ENCODE assay signal across 13 mouse cellular contexts in the genomic region with DNA sequence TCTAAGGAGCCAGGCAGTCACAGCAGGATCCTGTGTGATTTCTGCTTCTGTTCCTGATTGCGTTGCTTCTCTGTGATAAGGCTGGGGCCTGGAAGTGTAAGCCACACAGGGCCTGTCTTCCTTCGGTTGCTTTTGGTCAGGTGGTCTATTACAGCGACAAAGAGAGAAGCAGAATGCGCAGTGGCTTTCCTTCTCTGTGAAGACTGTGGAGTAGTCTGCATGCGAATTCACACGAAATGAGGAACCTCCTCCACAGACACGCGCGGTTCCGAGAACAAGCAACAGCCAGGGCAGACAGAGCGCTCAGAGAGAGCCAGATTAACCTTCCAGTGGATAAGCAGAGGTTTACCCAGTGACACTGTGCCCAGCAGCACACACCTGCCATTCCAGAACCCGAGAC. TPM values are rescaled to one million over a fixed set of nuclear protein-coding genes. Genes with fewer than 3 reads are reported as not detected.
A peak's percentile ranks its signal among the peaks of the same experiment; 100 is the strongest.
DNase-seq lines count a peak whose midpoint lies in the region; ATAC-seq and TF ChIP-seq lines count a peak whose summit lies in the region.
"Had no signal": no experiment of that assay in that cellular context is flagged by ENCODE, and none has a peak within 500 bp of the region (broad histone marks: within the 10 kb centered on the region; RNA-seq: fewer than 3 reads in every experiment).

No protein-coding gene starts in this region.

- no peak overlapping the region for H3K4me3 ChIP-seq in heart, embryonic 15.5 days
- H3K4me3 ChIP-seq in midbrain, embryonic 16.5 days (ENCODE audit: low read depth, low read length), result no peak overlapping the region
- H3K4me3 ChIP-seq in midbrain, postnatal 0 days (ENCODE audit: low read depth, low read length), result no peak overlapping the region
- H3K4me3 ChIP-seq in limb, embryonic 13.5 days, result peak overlapping the region; percentile 40; the same call in 1 of the 2 replicates
- no peak overlapping the region for H3K4me3 ChIP-seq in stomach, embryonic 16.5 days (replicated peaks; ENCODE audit: low read length)
- H3K4me3 ChIP-seq: gastrocnemius, adult 2 months; midbrain, embryonic 10.5 days had no signal

- no peak overlapping the region for H3K27ac ChIP-seq in heart, embryonic 15.5 days
- no peak overlapping the region for H3K27ac ChIP-seq in midbrain, embryonic 16.5 days (ENCODE audit: low read length)
- H3K27ac ChIP-seq in midbrain, postnatal 0 days (ENCODE audit: low read depth, low read length), result no peak overlapping the region
- no peak overlapping the region for H3K27ac ChIP-seq in limb, embryonic 13.5 days
- no peak overlapping the region for H3K27ac ChIP-seq in stomach, embryonic 16.5 days (ENCODE audit: low read length)
- H3K27ac ChIP-seq: gastrocnemius, adult 2 months; midbrain, embryonic 10.5 days had no signal

- no peaks in the 10 kb centered on the region for H3K27me3 ChIP-seq in heart, embryonic 15.5 days
- no peaks in the 10 kb centered on the region; the same call in 1 of the 2 replicates for H3K27me3 ChIP-seq in midbrain, embryonic 16.5 days (ENCODE audit: control insufficient read depth, insufficient read depth, low read depth, low read length)
- H3K27me3 ChIP-seq in midbrain, postnatal 0 days (ENCODE audit: insufficient read depth, low read length), result no peaks in the 10 kb centered on the region
- H3K27me3 ChIP-seq in limb, embryonic 13.5 days, result no peaks in the 10 kb centered on the region
- no peaks in the 10 kb centered on the region for H3K27me3 ChIP-seq in stomach, embryonic 16.5 days (ENCODE audit: control insufficient read depth, insufficient read depth, low read length)

- intact Hi-C loops in heart, postnatal 14 days (cut with DNase I), result no loop called here

- no peaks in the 10 kb centered on the region for H3K36me3 ChIP-seq in heart, embryonic 15.5 days
- H3K36me3 ChIP-seq in midbrain, embryonic 16.5 days (ENCODE audit: control insufficient read depth, insufficient read depth, low read length), result no peaks in the 10 kb centered on the region
- no peaks in the 10 kb centered on the region for H3K36me3 ChIP-seq in midbrain, postnatal 0 days (ENCODE audit: insufficient read depth, low read length)
- no peaks in the 10 kb centered on the region for H3K36me3 ChIP-seq in limb, embryonic 13.5 days
- no peaks in the 10 kb centered on the region for H3K36me3 ChIP-seq in stomach, embryonic 16.5 days (ENCODE audit: control insufficient read depth, insufficient read depth, low read length)
- H3K36me3 ChIP-seq: midbrain, embryonic 10.5 days had no signal

- no peak for TF ChIP-seq CTCF in midbrain, postnatal 0 days (IDR thresholded peaks at IDR 0.05)

- no peak overlapping the region for H3K9ac ChIP-seq in heart, embryonic 15.5 days
- H3K9ac ChIP-seq in midbrain, embryonic 16.5 days (ENCODE audit: low read depth, low read length), result no peak overlapping the region
- no peak overlapping the region for H3K9ac ChIP-seq in midbrain, postnatal 0 days (replicated peaks; ENCODE audit: low read length, poor library complexity, severe bottlenecking)
- peak overlapping the region; percentile 43 for H3K9ac ChIP-seq in limb, embryonic 13.5 days
- 0 out of 2 replicates have a peak overlapping the region, but pooled peaks have one; percentile 9 for H3K9ac ChIP-seq in stomach, embryonic 16.5 days (ENCODE audit: low read length)

- peak overlapping the region; percentile 53; the same call in 1 of the 2 replicates for H3K4me2 ChIP-seq in heart, embryonic 15.5 days
- H3K4me2 ChIP-seq in midbrain, embryonic 16.5 days (ENCODE audit: low read length), result 0 out of 2 replicates have a peak overlapping the region, but pooled peaks have one; percentile 26
- no peak overlapping the region for H3K4me2 ChIP-seq in midbrain, postnatal 0 days (ENCODE audit: low read depth, low read length, poor library complexity, severe bottlenecking)
- H3K4me2 ChIP-seq in limb, embryonic 13.5 days (replicated peaks), result peak overlapping the region; percentile 58
- peak overlapping the region; percentile 47; the same call in 1 of the 2 replicates for H3K4me2 ChIP-seq in stomach, embryonic 16.5 days (ENCODE audit: low read depth, low read length)

- ATAC-seq in heart, embryonic 15.5 days (replicated peaks; ENCODE audit: insufficient number of reproducible peaks, insufficient read depth, low FRiP score, low read depth), result no peak
- no peak for ATAC-seq in midbrain, embryonic 16.5 days
- ATAC-seq in midbrain, postnatal 0 days (ENCODE audit: low FRiP score), result no peak
- ATAC-seq in limb, embryonic 13.5 days (ENCODE audit: low FRiP score, low read depth), result no peak
- ATAC-seq in stomach, embryonic 16.5 days (ENCODE audit: insufficient read depth, low FRiP score), result no peak

- H3K9me3 ChIP-seq in heart, embryonic 15.5 days (replicated peaks), result no peaks in the 10 kb centered on the region
- H3K9me3 ChIP-seq in midbrain, embryonic 16.5 days (replicated peaks; ENCODE audit: control insufficient read depth, low read length, poor library complexity, severe bottlenecking), result no peaks in the 10 kb centered on the region
- no peaks in the 10 kb centered on the region for H3K9me3 ChIP-seq in midbrain, postnatal 0 days (ENCODE audit: low read length)
- no peaks in the 10 kb centered on the region for H3K9me3 ChIP-seq in limb, embryonic 13.5 days
- no peaks in the 10 kb centered on the region for H3K9me3 ChIP-seq in stomach, embryonic 16.5 days (replicated peaks; ENCODE audit: control insufficient read depth, low read length)

- 0 out of 2 replicates have a peak, but pooled peaks cover 4% of the 10 kb centered on the region for H3K4me1 ChIP-seq in heart, embryonic 15.5 days (replicated peaks)
- H3K4me1 ChIP-seq in midbrain, embryonic 16.5 days (ENCODE audit: control insufficient read depth, insufficient read depth, low read length), result no peaks in the 10 kb centered on the region
- no peaks in the 10 kb centered on the region for H3K4me1 ChIP-seq in midbrain, postnatal 0 days (ENCODE audit: insufficient read depth, low read length)
- no peaks in the 10 kb centered on the region for H3K4me1 ChIP-seq in limb, embryonic 13.5 days
- H3K4me1 ChIP-seq in stomach, embryonic 16.5 days (ENCODE audit: control insufficient read depth, insufficient read depth, low read length), result no peaks in the 10 kb centered on the region

- 75% methylated on average over 12 of the region's 12 CpGs for WGBS in heart, embryonic 15.5 days
- WGBS in midbrain, embryonic 16.5 days, result 84% methylated on average over 12 of the region's 12 CpGs
- WGBS in midbrain, postnatal 0 days, result 85% methylated on average over 12 of the region's 12 CpGs
- 86% methylated on average over 12 of the region's 12 CpGs for WGBS in limb, embryonic 13.5 days
- WGBS in stomach, embryonic 16.5 days, result 79% methylated on average over 12 of the region's 12 CpGs

- no peak for DNase-seq in heart, postnatal 14 days
- no peak for DNase-seq in midbrain, postnatal 0 days (ENCODE audit: low spot score)
- DNase-seq in retina, embryonic 14.5 days (ENCODE audit: low spot score), result no peak
- DNase-seq in layer of hippocampus, adult 9-10 months (ENCODE audit: low spot score), result no peak
- DNase-seq: cerebellum, adult 11 months; gastrocnemius, adult 2 months had no signal

RNA-seq across cellular contexts. Expression of gene Spaca4, which starts 15.7 kb away (rescaled TPM):
- polyA plus RNA-seq in heart, embryonic 15.5 days (2015; fragmentation: Nextera tagmentation; extraction: Ambion mirVana), result not detected in 2 replicates
- not detected for total RNA-seq in heart, postnatal 14 days (2021)
- not detected in 2 replicates for polyA plus RNA-seq in midbrain, embryonic 16.5 days (2015; fragmentation: Nextera tagmentation; extraction: Ambion mirVana)
- total RNA-seq in midbrain, postnatal 0 days (2014; rRNA removed), result not detected in 2 replicates
- polyA plus RNA-seq in midbrain, postnatal 0 days (2015; fragmentation: Nextera tagmentation; extraction: Ambion mirVana), result not detected in 2 replicates
- polyA plus RNA-seq in limb, embryonic 13.5 days (2015; fragmentation: Nextera tagmentation; extraction: Ambion mirVana), result not detected in 2 replicates
- 0.79 and 2.2 TPM in 2 replicates for polyA plus RNA-seq in stomach, embryonic 16.5 days (2015; fragmentation: Nextera tagmentation; extraction: Ambion mirVana)
- total RNA-seq: gastrocnemius, adult 2 months; left cerebral cortex, adult 18-20 months had no signal
- polyA plus RNA-seq: CD4-positive, CD25-positive, alpha-beta regulatory T cell, adult 4 months; midbrain, embryonic 10.5 days had no signal

RNA-seq across cellular contexts. Expression of gene Fam83e, which starts 20.3 kb away (rescaled TPM):
- polyA plus RNA-seq in heart, embryonic 15.5 days (2015; fragmentation: Nextera tagmentation; extraction: Ambion mirVana), result 0.25 and 0.65 TPM in 2 replicates
- under 1 TPM; 0.17 to 0.24 TPM for total RNA-seq in heart, postnatal 14 days (2021)
- 0.48 and 0.62 TPM in 2 replicates for polyA plus RNA-seq in midbrain, embryonic 16.5 days (2015; fragmentation: Nextera tagmentation; extraction: Ambion mirVana)
- 0.14 TPM in 1 of 2 replicates, not detected in the other for total RNA-seq in midbrain, postnatal 0 days (2014; rRNA removed)
- polyA plus RNA-seq in midbrain, postnatal 0 days (2015; fragmentation: Nextera tagmentation; extraction: Ambion mirVana), result 0.16 and 0.25 TPM in 2 replicates
- polyA plus RNA-seq in limb, embryonic 13.5 days (2015; fragmentation: Nextera tagmentation; extraction: Ambion mirVana), result 0.61 and 1.0 TPM in 2 replicates
- 16.0 and 24.7 TPM in 2 replicates for polyA plus RNA-seq in stomach, embryonic 16.5 days (2015; fragmentation: Nextera tagmentation; extraction: Ambion mirVana)
- polyA plus RNA-seq: CD4-positive, CD25-positive, alpha-beta regulatory T cell, adult 4 months had no signal

RNA-seq across cellular contexts. Expression of gene Sphk2, which starts 23.5 kb away (rescaled TPM):
- polyA plus RNA-seq in heart, embryonic 15.5 days (2015; fragmentation: Nextera tagmentation; extraction: Ambion mirVana), result 13.7 and 21.0 TPM in 2 replicates
- total RNA-seq in heart, postnatal 14 days (2021), result 10 to 100 TPM; 17.5 to 18.8 TPM
- 21.9 and 23.0 TPM in 2 replicates for polyA plus RNA-seq in midbrain, embryonic 16.5 days (2015; fragmentation: Nextera tagmentation; extraction: Ambion mirVana)
- 22.4 and 23.5 TPM in 2 replicates for total RNA-seq in midbrain, postnatal 0 days (2014; rRNA removed)
- polyA plus RNA-seq in midbrain, postnatal 0 days (2015; fragmentation: Nextera tagmentation; extraction: Ambion mirVana), result 15.8 and 18.1 TPM in 2 replicates
- polyA plus RNA-seq in limb, embryonic 13.5 days (2015; fragmentation: Nextera tagmentation; extraction: Ambion mirVana), result 33.4 and 36.0 TPM in 2 replicates
- 38.9 and 45.9 TPM in 2 replicates for polyA plus RNA-seq in stomach, embryonic 16.5 days (2015; fragmentation: Nextera tagmentation; extraction: Ambion mirVana)

RNA-seq across cellular contexts. Expression of gene Rpl18, which starts 26.1 kb away (rescaled TPM):
- polyA plus RNA-seq in heart, embryonic 15.5 days (2015; fragmentation: Nextera tagmentation; extraction: Ambion mirVana), result 540 and 572 TPM in 2 replicates
- 100 to 1,000 TPM; 552 to 626 TPM for total RNA-seq in heart, postnatal 14 days (2021)
- polyA plus RNA-seq in midbrain, embryonic 16.5 days (2015; fragmentation: Nextera tagmentation; extraction: Ambion mirVana), result 475 and 495 TPM in 2 replicates
- 801 and 989 TPM in 2 replicates for total RNA-seq in midbrain, postnatal 0 days (2014; rRNA removed)
- 473 and 492 TPM in 2 replicates for polyA plus RNA-seq in midbrain, postnatal 0 days (2015; fragmentation: Nextera tagmentation; extraction: Ambion mirVana)
- polyA plus RNA-seq in limb, embryonic 13.5 days (2015; fragmentation: Nextera tagmentation; extraction: Ambion mirVana), result 1,016 and 1,039 TPM in 2 replicates
- polyA plus RNA-seq in stomach, embryonic 16.5 days (2015; fragmentation: Nextera tagmentation; extraction: Ambion mirVana), result 915 and 1,024 TPM in 2 replicates

RNA-seq across cellular contexts. Expression of gene Dbp, which starts 36.4 kb away (rescaled TPM):
- polyA plus RNA-seq in heart, embryonic 15.5 days (2015; fragmentation: Nextera tagmentation; extraction: Ambion mirVana), result 3.0 and 4.3 TPM in 2 replicates
- total RNA-seq in heart, postnatal 14 days (2021), result 10 to 100 TPM; 24.7 to 27.1 TPM
- polyA plus RNA-seq in midbrain, embryonic 16.5 days (2015; fragmentation: Nextera tagmentation; extraction: Ambion mirVana), result 2.3 and 3.4 TPM in 2 replicates
- 8.4 and 9.6 TPM in 2 replicates for total RNA-seq in midbrain, postnatal 0 days (2014; rRNA removed)
- polyA plus RNA-seq in midbrain, postnatal 0 days (2015; fragmentation: Nextera tagmentation; extraction: Ambion mirVana), result 4.6 and 4.8 TPM in 2 replicates
- 4.5 and 6.2 TPM in 2 replicates for polyA plus RNA-seq in limb, embryonic 13.5 days (2015; fragmentation: Nextera tagmentation; extraction: Ambion mirVana)
- polyA plus RNA-seq in stomach, embryonic 16.5 days (2015; fragmentation: Nextera tagmentation; extraction: Ambion mirVana), result 2.7 and 2.9 TPM in 2 replicates

Comparison
In these comparisons a context has a peak if more than half of its experiments do, and no peak if none do; other contexts are left out.
1. H3K9ac ChIP-seq: peak in limb, embryonic 13.5 days (single experiment) and stomach, embryonic 16.5 days (single experiment); none in heart, embryonic 15.5 days (single experiment), midbrain, embryonic 16.5 days (single experiment) and midbrain, postnatal 0 days (single experiment).